Comparison of ENCODE assay signal across 16 mouse cellular contexts in the genomic region with DNA sequence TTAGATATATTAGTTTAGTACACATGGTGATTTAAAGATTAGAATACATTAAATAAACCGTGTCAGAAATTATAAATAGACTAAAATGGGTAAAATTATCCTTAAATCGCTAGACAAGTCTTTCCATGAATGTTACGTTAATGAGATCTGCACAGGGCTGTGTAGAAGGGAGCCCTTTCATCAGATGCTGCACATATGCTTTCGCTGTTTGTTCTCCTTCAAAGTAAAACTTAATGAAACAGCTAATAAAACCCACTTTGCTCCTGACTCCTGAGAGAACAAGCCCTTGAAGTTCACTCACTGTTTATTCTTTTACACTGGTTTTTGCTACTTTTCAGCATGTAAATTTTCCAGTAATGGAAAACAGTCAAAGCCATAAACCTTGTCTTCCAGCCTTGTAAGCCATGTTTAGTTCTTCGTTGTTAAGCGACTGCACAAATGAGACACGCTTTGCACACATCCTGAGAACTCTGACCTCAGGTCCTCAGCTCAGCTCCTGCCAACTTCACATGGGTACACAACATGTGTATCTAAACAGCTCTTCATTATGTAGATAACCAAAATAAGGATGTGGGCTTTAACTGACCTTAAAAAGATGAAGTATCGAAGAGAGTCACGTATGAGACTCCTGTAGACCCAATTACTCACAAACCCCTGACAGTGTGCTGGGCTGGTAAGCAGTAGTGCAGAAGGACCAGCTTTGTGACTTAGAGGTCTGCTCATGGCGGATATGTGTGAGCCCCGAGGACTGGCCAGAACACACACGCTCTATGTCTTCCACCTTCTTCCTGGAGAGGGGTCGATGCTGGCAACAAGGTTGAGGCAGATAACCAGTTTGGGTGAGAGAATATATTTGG.
"Had no signal": no experiment of that assay in that cellular context is flagged by ENCODE, and none has a peak within 500 bp of the region (broad histone marks: within the 10 kb centered on the region; RNA-seq: fewer than 3 reads in every experiment).

No protein-coding gene starts in this region.

- H3K9ac ChIP-seq: liver, embryonic 12.5 days; liver, embryonic 15.5 days had no signal

- DNase-seq: kidney, adult 18-20 months; kidney, adult 9 months; kidney, postnatal 14 days; layer of hippocampus, adult 9-11 months; liver; lung, adult 2 months; lung, postnatal 14 days; lung, postnatal 4 days; midbrain, embryonic 14.5 days; thymus, adult 2 months; thymus, postnatal 14 days; thymus, postnatal 4 days had no signal

- H3K9me3 ChIP-seq: liver, embryonic 12.5 days; liver, embryonic 15.5 days had no signal

- H3K4me3 ChIP-seq: layer of hippocampus, adult 2 months; liver, embryonic 12.5 days; liver, embryonic 15.5 days had no signal

- H3K27me3 ChIP-seq: liver, embryonic 12.5 days; liver, embryonic 15.5 days had no signal

- ATAC-seq: liver, embryonic 12.5 days had no signal

- H3K27ac ChIP-seq: layer of hippocampus, adult 2 months; liver, embryonic 12.5 days; liver, embryonic 15.5 days had no signal

- H3K36me3 ChIP-seq: liver, embryonic 12.5 days; liver, embryonic 15.5 days had no signal

- H3K4me2 ChIP-seq: liver, embryonic 12.5 days; liver, embryonic 15.5 days; midbrain, embryonic 11.5 days had no signal
